Mouse (Mus musculus) lung, embryonic 15.5 days (tissue): ENCODE data around the gene 5730596B20Rik. TPM values are rescaled to one million over a fixed set of nuclear protein-coding genes. Genes with fewer than 3 reads are reported as not detected.

Source experiments
- ATAC-seq: fragments of 200-750 bp; cut with Nextera tagmentation; 2 replicates; pipeline ENCODE4 v1.8.0; 2017; ENCODE audit warnings: moderate number of reproducible peaks, borderline replicate concordance; ENCODE audit not compliant: low FRiP score, low TSS enrichment; ENCODE audit errors: extremely low read depth
- H3K27ac ChIP-seq: fragments of 300-500 bp; sonication (generic); 2 replicates; pipeline ENCODE4 v1.5.1; 2015; ENCODE audit warnings: moderate library complexity, mild to moderate bottlenecking, inconsistent platforms
- H3K27me3 ChIP-seq: fragments of 300-500 bp; sonication (generic); 2 replicates; pipeline ENCODE4 v1.6.1; 2015; ENCODE audit warnings: inconsistent platforms
- H3K36me3 ChIP-seq: fragments of 300-500 bp; sonication (generic); 2 replicates; pipeline ENCODE4 v1.6.1; 2015; ENCODE audit warnings: inconsistent platforms
- H3K4me1 ChIP-seq: fragments of 300-500 bp; sonication (generic); 2 replicates; pipeline ENCODE4 v1.6.1; 2015; ENCODE audit warnings: inconsistent platforms
- H3K4me2 ChIP-seq: fragments of 300-500 bp; sonication (generic); 2 replicates; pipeline ENCODE4 v1.6.1; 2015; ENCODE audit warnings: inconsistent platforms, mild to moderate bottlenecking, moderate library complexity
- H3K4me3 ChIP-seq: fragments of 300-500 bp; sonication (generic); 2 replicates; pipeline ENCODE4 v1.5.1; 2015; ENCODE audit warnings: mild to moderate bottlenecking, inconsistent platforms
- H3K9ac ChIP-seq: fragments of 300-500 bp; sonication (generic); 2 replicates; pipeline ENCODE4 v1.6.1; 2015; ENCODE audit warnings: inconsistent platforms
- H3K9me3 ChIP-seq: fragments of 300-500 bp; sonication (generic); 2 replicates; pipeline ENCODE4 v1.6.1; 2016; ENCODE audit warnings: inconsistent platforms
- WGBS: fragments of 180-500 bp; shearing (Covaris S2); methylation state at CpG from one replicate; pipeline ENCODE4 v1.1.7; 2015; 5-methylcytosine and 5-hydroxymethylcytosine counted together
- polyA plus RNA-seq: library from polyadenylated mRNA; unstranded; fragments of >200 nt; fragmentation: Nextera tagmentation; extraction: Ambion mirVana; gene quantifications from 2 replicates; pipeline ENCODE4 v1.2.1, GENCODE M21; 2015

5730596B20Rik gene
- polyA plus RNA-seq, 1 experiment from 2014 or later, result 2.1 TPM

DNA sequence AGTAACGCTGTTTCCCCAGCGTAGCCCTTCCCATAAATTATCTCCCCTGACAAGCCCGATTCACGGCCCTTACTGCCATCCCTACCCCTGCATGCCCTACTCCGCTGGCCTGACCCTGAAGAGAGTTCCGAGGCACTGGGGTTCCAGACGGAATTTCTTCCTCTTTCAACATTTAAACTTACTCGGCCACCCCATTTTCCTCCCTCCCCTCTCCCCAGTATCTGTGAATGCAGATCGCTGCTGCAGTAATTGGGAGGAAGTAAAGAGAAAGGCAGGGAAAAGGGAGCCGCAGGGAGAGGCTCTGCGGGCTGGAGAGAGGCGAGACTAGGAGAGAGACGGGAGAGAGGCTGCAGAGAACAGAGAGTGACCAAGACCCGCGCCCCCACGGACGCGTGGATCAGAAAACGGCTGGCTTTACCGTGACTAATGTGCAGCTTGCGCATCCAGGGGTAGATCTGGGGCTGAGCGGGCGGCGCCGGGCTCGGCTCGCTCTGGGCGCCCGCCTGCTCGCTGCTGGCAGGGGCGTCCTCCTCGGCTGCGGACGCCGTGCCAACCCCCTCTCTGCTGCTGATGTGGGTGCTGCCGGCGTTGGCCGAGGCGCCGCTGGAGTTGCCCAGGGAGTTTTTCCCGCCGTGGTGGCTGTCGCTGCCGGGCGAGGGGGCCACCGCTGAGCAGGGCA lies 26.2 kb downstream of the 5730596B20Rik start:
- Histone ChIP-seq H3K36me3 (no peaks in the 10 kb centered on the region), H3K4me3 (peak overlapping the region; percentile 74), H3K9me3 (no peaks in the 10 kb centered on the region), H3K4me1 (peaks cover 4% of the 10 kb centered on the region; the same call in 1 of the 2 replicates), H3K27me3 (peaks cover 89% of the 10 kb centered on the region), H3K27ac (peak overlapping the region; percentile 91), H3K9ac (peak overlapping the region; percentile 97), H3K4me2 (peak overlapping the region; percentile 66)
- under 1% methylated on average over 45 of the region's 46 CpGs for WGBS
- 0 out of 2 replicates have a peak, but pooled peaks have one; percentile 1 for ATAC-seq

DNA sequence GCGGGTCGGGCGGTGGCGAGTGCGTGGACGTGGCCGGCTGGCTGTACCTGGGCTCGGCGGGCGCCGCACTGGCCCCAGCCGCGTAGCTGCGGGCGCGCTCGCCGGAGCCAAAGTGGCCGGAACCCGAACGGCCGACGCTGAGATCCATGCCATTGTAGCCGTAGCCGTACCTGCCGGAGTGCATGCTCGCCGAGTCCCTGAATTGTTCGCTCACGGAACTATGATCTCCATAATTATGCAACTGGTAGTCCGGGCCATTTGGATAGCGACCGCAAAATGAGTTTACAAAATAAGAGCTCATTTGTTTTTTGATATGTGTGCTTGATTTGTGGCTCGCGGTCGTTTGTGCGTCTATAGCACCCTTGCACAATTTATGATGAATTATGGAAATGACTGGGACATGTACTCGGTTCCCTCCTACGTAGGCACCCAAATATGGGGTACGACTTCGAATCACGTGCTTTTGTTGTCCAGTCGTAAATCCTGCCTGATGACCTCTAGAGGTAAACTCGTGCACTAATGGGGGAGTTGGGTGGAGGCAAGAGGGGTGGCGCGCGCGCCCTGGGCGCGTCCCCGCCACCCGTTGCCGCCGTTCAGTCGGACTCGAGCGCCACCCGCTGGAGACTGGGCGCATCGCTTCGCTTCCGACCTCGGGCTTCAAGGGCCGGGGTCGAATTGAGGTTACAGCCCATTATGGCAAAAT lies 26.9 kb downstream of the 5730596B20Rik start, which contains the start of gene Hoxa5:
TSS of gene Hoxa5 (minus strand) at position 538 of the 703 bp plus-strand sequence.
- Histone ChIP-seq H3K4me3 (peak within 1 kb of the TSS; percentile 74), H3K9me3 (no peaks in the 10 kb centered on the region), H3K9ac (peak within 1 kb of the TSS; percentile 97), H3K36me3 (no peaks in the 10 kb centered on the region), H3K4me2 (peak within 1 kb of the TSS; percentile 66), H3K4me1 (no peaks in the 10 kb centered on the region; the same call in 1 of the 2 replicates), H3K27me3 (peaks cover 91% of the 10 kb centered on the region), H3K27ac (peak within 1 kb of the TSS; percentile 91)
- under 1% methylated on average over 65 of the region's 65 CpGs for WGBS
- peak; percentile 88 for ATAC-seq

DNA sequence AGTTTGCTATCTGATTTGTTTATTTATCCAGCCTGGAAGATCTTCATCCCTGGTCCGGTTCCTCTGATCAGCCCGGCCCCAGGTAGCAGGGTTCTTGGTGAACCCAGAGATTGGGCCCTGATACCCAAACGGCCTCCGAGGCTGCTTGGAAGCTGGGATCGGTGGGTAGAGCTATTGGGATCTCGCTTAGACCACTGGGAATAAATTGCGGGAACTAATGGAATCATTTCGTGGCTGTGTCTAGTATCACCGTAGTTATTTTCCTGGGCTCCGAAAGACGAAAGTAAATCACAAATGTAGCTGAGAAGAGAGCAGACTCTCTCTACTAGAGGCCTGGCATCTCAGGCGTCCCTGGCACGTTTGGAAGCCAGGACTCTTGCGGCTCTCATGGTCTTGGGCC lies 27.9 kb downstream of the 5730596B20Rik start:
- ATAC-seq, result no peak
- Histone ChIP-seq H3K9me3 (no peaks in the 10 kb centered on the region), H3K4me2 (peak overlapping the region; percentile 66), H3K36me3 (no peaks in the 10 kb centered on the region), H3K9ac (peak overlapping the region; percentile 42), H3K27me3 (peaks cover 92% of the 10 kb centered on the region), H3K4me3 (peak overlapping the region; percentile 74), H3K27ac (peak overlapping the region; percentile 51), H3K4me1 (no peaks in the 10 kb centered on the region; the same call in 1 of the 2 replicates)
- WGBS, result 13% methylated on average over 14 of the region's 14 CpGs

DNA sequence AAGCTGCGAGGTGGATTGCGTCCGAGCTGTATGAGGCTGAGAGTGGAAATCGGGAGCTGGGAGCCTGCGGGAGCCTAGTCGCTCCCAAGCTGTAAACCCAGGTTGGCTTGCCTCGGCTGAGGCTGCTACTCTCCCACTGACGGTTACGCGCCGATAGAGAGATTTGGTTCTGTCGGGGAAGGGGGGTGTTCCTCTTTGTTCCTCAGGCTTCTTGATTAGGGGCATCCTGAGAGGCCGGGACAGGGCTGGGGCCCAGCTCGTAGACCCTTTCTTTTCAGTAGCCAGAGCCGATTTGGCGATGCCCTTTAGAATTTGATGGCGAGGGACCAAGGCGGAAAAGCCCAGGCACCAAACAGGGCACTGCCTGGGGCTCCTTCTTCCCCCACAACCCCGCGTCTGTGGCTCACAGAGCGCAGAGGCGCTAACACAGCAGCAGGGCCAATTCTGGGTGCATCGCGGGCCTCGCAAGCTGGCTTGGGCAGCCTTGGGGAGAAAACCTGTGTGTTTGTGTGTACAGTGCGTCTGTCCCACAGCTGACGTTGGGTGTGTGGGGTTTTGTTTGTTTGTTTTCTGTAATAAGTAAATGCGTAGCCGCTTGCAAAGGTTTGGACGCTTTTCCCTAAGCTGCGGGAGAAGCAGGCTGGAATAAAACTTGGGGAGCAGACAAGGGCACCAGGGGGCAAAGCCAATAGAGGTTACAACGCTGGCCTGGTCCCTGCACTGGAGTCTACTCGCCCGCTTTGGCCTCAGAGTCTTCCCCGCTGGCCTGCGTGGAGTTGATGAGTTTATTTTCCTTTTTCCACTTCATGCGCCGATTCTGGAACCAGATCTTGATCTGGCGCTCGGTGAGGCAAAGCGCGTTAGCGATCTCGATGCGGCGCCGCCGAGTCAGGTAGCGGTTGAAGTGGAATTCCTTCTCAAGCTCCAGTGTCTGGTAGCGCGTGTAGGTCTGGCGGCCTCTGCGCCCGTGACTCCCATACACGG lies 28.6 kb downstream of the 5730596B20Rik start:
- H3K9me3 ChIP-seq, result no peaks in the 10 kb centered on the region
- H3K4me2 ChIP-seq, result peak overlapping the region; percentile 66
- peak overlapping the region; percentile 74 for H3K4me3 ChIP-seq
- peaks cover 93% of the 10 kb centered on the region for H3K27me3 ChIP-seq
- H3K9ac ChIP-seq, result peak overlapping the region; percentile 42
- H3K36me3 ChIP-seq, result no peaks in the 10 kb centered on the region
- WGBS, result 16% methylated on average over 55 of the region's 55 CpGs
- H3K4me1 ChIP-seq, result no peaks in the 10 kb centered on the region; the same call in 1 of the 2 replicates
- peak overlapping the region; percentile 51 for H3K27ac ChIP-seq
- ATAC-seq, result no peak

DNA sequence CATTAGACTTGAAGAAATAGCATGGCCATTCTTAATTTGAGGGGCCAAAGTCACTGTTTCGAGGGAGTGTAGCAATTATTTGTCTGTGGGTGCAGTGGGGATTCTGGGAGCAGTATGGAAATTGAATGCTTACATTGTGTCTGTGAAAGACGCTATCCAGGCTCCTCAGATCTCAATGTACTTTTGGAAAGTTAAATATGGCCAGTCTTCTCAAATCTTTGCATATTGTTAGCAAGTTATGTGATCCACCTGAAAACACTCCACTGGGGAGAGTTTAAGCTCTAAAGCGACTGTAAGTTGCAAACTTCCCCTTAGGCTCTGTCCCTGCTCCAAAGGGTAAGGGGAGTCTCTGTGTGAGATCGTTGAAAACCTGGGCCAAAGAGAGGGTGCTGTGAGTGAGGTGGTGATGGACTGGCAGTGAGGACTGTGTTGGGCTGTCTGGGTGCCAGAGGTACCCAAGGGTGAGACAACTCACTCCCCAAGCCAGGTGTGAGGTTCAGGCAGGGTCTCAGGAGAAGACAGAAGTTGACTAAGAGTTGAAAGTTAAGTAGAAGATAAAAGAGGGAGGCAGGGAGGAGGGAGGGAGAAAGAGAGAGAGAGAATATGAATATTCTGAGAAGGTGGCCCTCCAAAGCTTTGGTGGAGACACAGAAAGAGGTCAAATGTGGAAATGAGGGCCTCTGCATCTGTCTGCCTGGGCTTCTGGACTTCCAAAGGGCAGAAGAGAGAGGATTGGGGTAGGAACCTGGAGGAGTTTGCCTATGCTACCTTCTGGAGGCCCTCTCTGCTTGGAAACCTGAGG lies 29.8 kb downstream of the 5730596B20Rik start:
- 30% methylated on average over 4 of the region's 4 CpGs for WGBS
- Histone ChIP-seq H3K27me3 (peaks cover 95% of the 10 kb centered on the region), H3K27ac (peak overlapping the region; percentile 71), H3K4me2 (peak overlapping the region; percentile 66), H3K36me3 (no peaks in the 10 kb centered on the region), H3K4me1 (no peaks in the 10 kb centered on the region; the same call in 1 of the 2 replicates), H3K9ac (peak overlapping the region; percentile 42), H3K4me3 (peak overlapping the region; percentile 42; the same call in 1 of the 2 replicates), H3K9me3 (no peaks in the 10 kb centered on the region)
- ATAC-seq, result no peak

DNA sequence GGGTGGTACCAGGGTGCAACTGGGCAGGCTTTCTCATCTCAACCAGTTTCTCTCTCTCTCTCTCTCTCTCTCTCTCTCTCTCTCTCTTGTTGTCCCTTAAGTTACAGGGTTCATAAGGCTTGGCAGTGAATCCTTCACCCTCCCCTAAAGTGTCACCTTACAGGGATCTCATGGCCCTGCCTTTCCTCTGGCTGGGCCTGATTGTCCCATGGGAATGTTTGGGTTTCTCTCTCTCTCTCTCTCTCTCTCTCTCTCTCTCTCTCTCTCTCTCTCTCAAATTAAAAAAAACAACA lies 30.3 kb downstream of the 5730596B20Rik start:
- Histone ChIP-seq H3K4me1 (no peaks in the 10 kb centered on the region; the same call in 1 of the 2 replicates), H3K36me3 (no peaks in the 10 kb centered on the region), H3K9ac (0 out of 2 replicates have a peak overlapping the region, but pooled peaks have one; percentile 42), H3K4me3 (peak overlapping the region; percentile 42; the same call in 1 of the 2 replicates), H3K9me3 (no peaks in the 10 kb centered on the region), H3K27me3 (peaks cover 96% of the 10 kb centered on the region), H3K4me2 (peak overlapping the region; percentile 66), H3K27ac (peak overlapping the region; percentile 77)
- no peak for ATAC-seq

DNA sequence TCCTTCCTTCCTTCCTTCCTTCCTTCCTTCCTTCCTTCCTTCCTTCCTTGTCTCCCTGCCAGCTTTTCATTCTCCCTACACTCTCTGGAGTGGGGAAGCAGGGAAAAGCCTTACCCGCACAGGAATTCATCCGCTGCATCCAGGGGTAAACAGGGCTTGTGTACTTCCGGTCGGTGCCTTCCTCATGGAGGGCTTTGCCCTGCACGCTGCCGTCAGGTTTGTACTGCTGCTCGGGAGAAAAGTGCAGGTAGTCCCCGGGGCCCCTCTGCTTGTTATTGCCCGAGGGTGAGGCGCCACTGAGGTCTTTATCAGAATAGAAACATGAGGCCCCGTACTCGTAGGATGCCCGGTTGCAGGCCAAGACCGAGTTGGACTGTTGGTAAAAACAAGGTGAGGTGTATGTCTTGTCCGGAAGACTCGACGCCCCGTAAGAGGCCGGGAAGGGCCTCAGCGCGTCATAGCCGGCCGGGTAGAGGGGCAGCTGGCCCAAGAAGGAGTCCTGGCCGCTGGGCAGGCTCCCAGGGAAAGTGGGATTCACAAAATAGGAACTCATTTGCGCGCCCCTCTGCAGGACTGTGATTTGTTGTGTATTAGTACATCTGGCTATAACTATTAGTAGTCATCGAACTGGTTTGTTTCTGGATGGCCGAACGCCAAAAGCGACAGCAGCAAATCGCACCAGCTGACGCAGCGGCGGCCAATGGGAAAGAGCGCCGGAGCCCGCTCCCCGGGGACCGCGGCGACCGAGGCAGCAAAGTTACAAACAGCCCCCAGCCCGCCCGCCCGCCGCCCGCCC lies 31.0 kb downstream of the 5730596B20Rik start, which contains the start of gene Hoxa6:
TSS of gene Hoxa6 (minus strand) at position 651 of the 796 bp plus-strand sequence.
- peak within 1 kb of the TSS; percentile 42 for H3K4me3 ChIP-seq
- H3K27me3 ChIP-seq, result peaks cover 96% of the 10 kb centered on the region
- peak within 1 kb of the TSS; percentile 66 for H3K4me2 ChIP-seq
- ATAC-seq, result no peak
- no peaks in the 10 kb centered on the region for H3K36me3 ChIP-seq
- WGBS, result 3% methylated on average over 47 of the region's 47 CpGs
- H3K4me1 ChIP-seq, result peaks cover 5% of the 10 kb centered on the region; the same call in 1 of the 2 replicates
- peak within 1 kb of the TSS; percentile 43 for H3K9ac ChIP-seq
- peak within 1 kb of the TSS; percentile 77 for H3K27ac ChIP-seq
- no peaks in the 10 kb centered on the region for H3K9me3 ChIP-seq

DNA sequence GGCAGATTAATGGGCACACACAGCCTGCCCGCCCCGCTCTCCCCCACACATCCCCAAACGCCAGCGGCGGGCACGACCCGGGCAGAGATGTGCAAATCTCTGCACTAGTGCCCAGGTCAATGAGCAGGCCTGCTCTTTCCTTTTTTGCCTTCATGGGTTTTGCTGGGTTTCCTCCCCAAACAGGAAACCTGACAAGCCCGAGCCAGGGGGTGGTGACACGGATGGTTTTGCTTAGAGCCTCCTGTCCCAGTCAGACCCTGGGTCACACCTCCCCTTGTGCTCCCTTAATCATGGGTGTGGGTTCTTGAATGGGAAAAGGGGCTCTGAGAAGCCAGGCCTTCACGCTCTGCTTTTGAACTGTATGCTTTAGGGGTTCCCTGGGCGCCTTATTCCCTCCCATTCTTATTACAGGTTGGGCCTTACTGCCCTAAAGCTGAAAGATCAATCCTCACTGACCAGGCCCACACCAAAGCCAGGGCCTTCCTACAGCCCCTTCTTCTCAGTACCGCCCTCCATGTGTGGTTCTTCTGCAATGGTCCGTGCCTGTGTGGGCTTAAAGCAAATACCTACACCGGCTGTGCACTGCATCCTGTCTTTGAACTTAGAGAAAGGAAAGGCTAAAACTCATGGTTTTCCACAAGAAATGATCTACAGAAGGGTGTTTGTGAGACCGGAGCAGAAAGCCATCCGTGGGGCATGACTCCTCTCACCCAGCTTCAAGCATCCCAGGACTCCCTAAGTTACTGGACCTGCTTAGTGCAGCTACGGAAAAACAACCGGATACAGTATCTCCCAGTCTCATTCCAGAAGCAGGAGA lies 31.8 kb downstream of the 5730596B20Rik start:
- peaks cover 96% of the 10 kb centered on the region for H3K27me3 ChIP-seq
- H3K4me2 ChIP-seq, result peak overlapping the region; percentile 66
- H3K9me3 ChIP-seq, result no peaks in the 10 kb centered on the region
- 21% methylated on average over 18 of the region's 18 CpGs for WGBS
- ATAC-seq, result no peak
- peak overlapping the region; percentile 43 for H3K9ac ChIP-seq
- peak overlapping the region; percentile 42 for H3K4me3 ChIP-seq
- H3K36me3 ChIP-seq, result no peaks in the 10 kb centered on the region
- H3K27ac ChIP-seq, result peak overlapping the region; percentile 77
- H3K4me1 ChIP-seq, result peaks cover 5% of the 10 kb centered on the region; the same call in 1 of the 2 replicates

DNA sequence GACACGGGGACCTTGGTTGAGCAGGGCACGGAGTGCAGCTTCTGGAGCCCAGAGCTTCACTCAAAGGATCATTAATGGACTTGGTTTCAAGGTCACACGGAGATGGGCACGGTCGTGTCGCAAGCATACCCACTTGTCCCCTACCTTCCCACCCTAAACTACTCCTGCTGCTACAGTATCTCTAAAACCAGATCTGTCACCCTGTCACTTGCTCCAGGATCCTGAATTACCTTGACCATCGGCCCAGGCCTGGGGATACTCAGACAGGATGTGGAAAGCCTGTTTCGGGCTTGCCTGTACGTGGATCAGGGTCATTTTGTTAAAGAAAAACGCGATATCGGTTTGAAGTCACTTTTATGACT lies 32.4 kb downstream of the 5730596B20Rik start:
- Histone ChIP-seq H3K4me2 (peak overlapping the region; percentile 66), H3K9ac (peak overlapping the region; percentile 32; the same call in 1 of the 2 replicates), H3K4me1 (peaks cover 5% of the 10 kb centered on the region; the same call in 1 of the 2 replicates), H3K27ac (peak overlapping the region; percentile 77), H3K36me3 (no peaks in the 10 kb centered on the region), H3K4me3 (peak overlapping the region; percentile 42), H3K9me3 (no peaks in the 10 kb centered on the region), H3K27me3 (peaks cover 96% of the 10 kb centered on the region)
- 41% methylated on average over 12 of the region's 12 CpGs for WGBS
- ATAC-seq, result no peak
